Mouse (Mus musculus): Measurements from ENCODE around the gene Casp9. TPM values are rescaled to one million over a fixed set of nuclear protein-coding genes. Genes with fewer than 3 reads are reported as not detected.
"Not testable (repeated sequence)": the region's sequence is repeated elsewhere in the genome, so short reads cannot be mapped to it uniquely, and the experiment has no call there.

Gene Casp9
- polyA plus RNA-seq, 1 experiment = 7.1 TPM

DNA sequence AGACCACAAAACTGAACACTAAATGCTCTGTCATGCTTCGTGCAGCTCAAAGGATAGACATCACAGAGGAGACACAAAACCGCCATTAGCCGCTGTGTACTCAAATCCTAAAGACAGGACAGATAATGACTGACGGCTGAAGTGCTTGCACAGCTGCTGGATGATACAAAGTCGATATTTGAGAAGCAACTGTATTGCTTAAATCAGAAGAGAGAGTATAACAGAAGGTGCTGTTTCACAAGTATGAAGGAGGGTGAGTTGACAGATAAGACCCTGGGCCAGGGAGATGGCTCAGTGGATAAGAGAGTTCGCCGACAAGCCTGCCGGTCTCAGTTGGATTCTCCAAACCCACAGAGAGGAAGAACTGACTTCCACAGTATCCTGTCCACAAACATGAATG is 21.6 kb upstream of the Casp9 start:
- no peak for TF ChIP-seq FLI1 (IDR thresholded peaks at IDR 0.05; ENCODE audit: low read length)
- TF ChIP-seq GATA1 (IDR thresholded peaks at IDR 0.05; ENCODE audit: borderline replicate concordance, low read length) = no peak
- no peak overlapping the region for H3K4me3 ChIP-seq (replicated peaks)
- no peaks in the 10 kb centered on the region for H3K9me3 ChIP-seq
- peaks cover 96% of the 10 kb centered on the region for H3K36me3 ChIP-seq (replicated peaks; ENCODE audit: low read length)
- H3K4me1 ChIP-seq = peaks cover 40% of the 10 kb centered on the region
- H3K27me3 ChIP-seq (replicated peaks) = no peaks in the 10 kb centered on the region

DNA sequence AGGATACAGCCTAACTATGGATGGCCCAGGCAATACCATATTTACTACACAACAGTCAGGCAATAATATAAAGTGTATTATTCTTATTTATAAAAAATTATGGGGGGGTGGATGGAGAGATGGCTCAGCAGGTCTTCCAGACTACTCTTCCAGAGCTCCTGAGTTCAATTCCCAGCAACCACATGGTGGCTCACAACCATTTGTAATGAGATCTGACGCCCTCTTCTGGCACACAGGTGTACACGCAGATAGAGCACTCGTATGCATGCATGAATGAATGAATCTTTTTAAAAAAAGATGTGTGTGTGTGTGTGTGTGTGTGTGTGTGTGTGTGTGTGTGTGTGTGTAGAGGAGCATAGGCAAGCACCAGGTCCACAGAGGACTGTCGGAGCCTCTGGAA is 20.4 kb upstream of the Casp9 start:
- H3K27me3 ChIP-seq (replicated peaks); H3K9me3 ChIP-seq; H3K4me3 ChIP-seq (replicated peaks): not testable (repeated sequence)
- Histone ChIP-seq H3K36me3 (replicated peaks; ENCODE audit: low read length) (peaks cover 93% of the 10 kb centered on the region), H3K4me1 (peaks cover 32% of the 10 kb centered on the region)

DNA sequence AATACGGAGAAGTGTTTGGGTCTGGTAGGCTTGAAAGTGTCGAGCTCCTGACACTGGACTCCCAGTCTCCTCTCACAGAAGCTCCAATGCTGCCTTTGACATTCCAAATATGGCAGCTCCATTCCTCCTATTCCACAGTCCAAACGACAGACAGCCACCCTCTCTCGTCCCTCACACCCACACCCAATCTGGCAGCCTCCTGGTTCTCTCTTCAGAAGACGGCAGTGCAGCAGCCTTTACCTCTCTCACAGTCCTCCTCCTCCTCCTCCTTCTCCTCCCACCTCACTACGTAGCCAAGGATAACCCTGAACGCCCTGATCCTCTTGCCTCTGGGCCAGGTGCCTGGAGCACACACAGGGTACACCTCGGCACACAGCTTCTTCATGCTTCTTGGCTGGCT is 13.6 kb upstream of the Casp9 start:
- no peak overlapping the region for H3K4me3 ChIP-seq (replicated peaks)
- TF ChIP-seq FLI1 (IDR thresholded peaks at IDR 0.05; ENCODE audit: low read length) (no peak), GATA1 (IDR thresholded peaks at IDR 0.05; ENCODE audit: borderline replicate concordance, low read length) (no peak)

GRCm38 (mm10) chr4:141781201-141781985 is 12.0 kb upstream of the Casp9 start:
- Histone ChIP-seq H3K36me3 (replicated peaks; ENCODE audit: low read length) (peaks cover 97% of the 10 kb centered on the region), H3K27me3 (replicated peaks) (no peaks in the 10 kb centered on the region), H3K9me3 (no peaks in the 10 kb centered on the region), H3K4me1 (peaks cover 19% of the 10 kb centered on the region), H3K4me3 (replicated peaks) (no peak overlapping the region)
- TF ChIP-seq GATA1 (IDR thresholded peaks at IDR 0.05; ENCODE audit: borderline replicate concordance, low read length) (no peak), FLI1 (IDR thresholded peaks at IDR 0.05; ENCODE audit: low read length) (no peak)

More for the DNA sequence above, 13.6 kb upstream of the Casp9 start:
- no peaks in the 10 kb centered on the region for H3K27me3 ChIP-seq (replicated peaks)
- H3K36me3 ChIP-seq (replicated peaks; ENCODE audit: low read length) = peaks cover 97% of the 10 kb centered on the region
- H3K4me1 ChIP-seq = peaks cover 16% of the 10 kb centered on the region
- H3K9me3 ChIP-seq = no peaks in the 10 kb centered on the region

GRCm38 (mm10) chr4:141784835-141785234 is 8.6 kb upstream of the Casp9 start:
- no peaks in the 10 kb centered on the region for H3K27me3 ChIP-seq (replicated peaks)
- H3K4me3 ChIP-seq (replicated peaks) = no peak overlapping the region
- peaks cover 18% of the 10 kb centered on the region for H3K4me1 ChIP-seq
- H3K9me3 ChIP-seq = no peaks in the 10 kb centered on the region
- H3K36me3 ChIP-seq (replicated peaks; ENCODE audit: low read length) = peaks cover 91% of the 10 kb centered on the region
- no peak for TF ChIP-seq GATA1 (IDR thresholded peaks at IDR 0.05; ENCODE audit: borderline replicate concordance, low read length)
- no peak for TF ChIP-seq FLI1 (IDR thresholded peaks at IDR 0.05; ENCODE audit: low read length)

GRCm38 (mm10) chr4:141786141-141786540 is 7.3 kb upstream of the Casp9 start:
- Histone ChIP-seq H3K9me3 (no peaks in the 10 kb centered on the region), H3K36me3 (replicated peaks; ENCODE audit: low read length) (peaks cover 78% of the 10 kb centered on the region), H3K4me1 (peaks cover 23% of the 10 kb centered on the region), H3K27me3 (replicated peaks) (no peaks in the 10 kb centered on the region), H3K4me3 (replicated peaks) (no peak overlapping the region)
- no peak for TF ChIP-seq FLI1 (IDR thresholded peaks at IDR 0.05; ENCODE audit: low read length)
- no peak for TF ChIP-seq GATA1 (IDR thresholded peaks at IDR 0.05; ENCODE audit: borderline replicate concordance, low read length)

GRCm38 (mm10) chr4:141787046-141787445 is 6.4 kb upstream of the Casp9 start:
- peaks cover 69% of the 10 kb centered on the region for H3K36me3 ChIP-seq (replicated peaks; ENCODE audit: low read length)

DNA sequence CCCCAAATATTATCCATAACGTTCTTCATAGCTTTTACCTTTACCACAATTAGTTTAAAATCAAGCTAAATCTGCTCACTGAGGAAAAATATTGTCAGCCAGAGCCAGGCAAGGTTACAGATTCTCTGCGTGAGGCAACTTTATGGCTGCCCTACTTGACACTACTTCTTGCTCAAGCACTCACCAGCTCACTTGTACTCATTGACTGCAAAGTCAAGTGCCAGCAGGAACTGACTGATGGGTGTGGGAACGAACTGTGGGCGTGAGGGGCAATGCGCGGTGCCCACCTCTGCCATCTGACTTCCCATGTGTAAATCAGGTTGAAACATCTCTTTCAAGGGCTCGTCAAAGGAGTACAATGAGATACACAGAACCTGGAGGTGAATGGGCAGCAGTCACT is 6.0 kb upstream of the Casp9 start:
- Histone ChIP-seq H3K4me3 (replicated peaks) (no peak overlapping the region), H3K36me3 (replicated peaks; ENCODE audit: low read length) (peaks cover 64% of the 10 kb centered on the region), H3K9me3 (no peaks in the 10 kb centered on the region), H3K4me1 (peaks cover 32% of the 10 kb centered on the region), H3K27me3 (replicated peaks) (no peaks in the 10 kb centered on the region)
- TF ChIP-seq FLI1 (IDR thresholded peaks at IDR 0.05; ENCODE audit: low read length) (no peak), GATA1 (IDR thresholded peaks at IDR 0.05; ENCODE audit: borderline replicate concordance, low read length) (no peak)

More at GRCm38 (mm10) chr4:141787046-141787445, 6.4 kb upstream of the Casp9 start:
- no peak overlapping the region for H3K4me3 ChIP-seq (replicated peaks)
- no peaks in the 10 kb centered on the region for H3K9me3 ChIP-seq
- H3K4me1 ChIP-seq = peaks cover 28% of the 10 kb centered on the region
- no peak for TF ChIP-seq GATA1 (IDR thresholded peaks at IDR 0.05; ENCODE audit: borderline replicate concordance, low read length)
- no peaks in the 10 kb centered on the region for H3K27me3 ChIP-seq (replicated peaks)

DNA sequence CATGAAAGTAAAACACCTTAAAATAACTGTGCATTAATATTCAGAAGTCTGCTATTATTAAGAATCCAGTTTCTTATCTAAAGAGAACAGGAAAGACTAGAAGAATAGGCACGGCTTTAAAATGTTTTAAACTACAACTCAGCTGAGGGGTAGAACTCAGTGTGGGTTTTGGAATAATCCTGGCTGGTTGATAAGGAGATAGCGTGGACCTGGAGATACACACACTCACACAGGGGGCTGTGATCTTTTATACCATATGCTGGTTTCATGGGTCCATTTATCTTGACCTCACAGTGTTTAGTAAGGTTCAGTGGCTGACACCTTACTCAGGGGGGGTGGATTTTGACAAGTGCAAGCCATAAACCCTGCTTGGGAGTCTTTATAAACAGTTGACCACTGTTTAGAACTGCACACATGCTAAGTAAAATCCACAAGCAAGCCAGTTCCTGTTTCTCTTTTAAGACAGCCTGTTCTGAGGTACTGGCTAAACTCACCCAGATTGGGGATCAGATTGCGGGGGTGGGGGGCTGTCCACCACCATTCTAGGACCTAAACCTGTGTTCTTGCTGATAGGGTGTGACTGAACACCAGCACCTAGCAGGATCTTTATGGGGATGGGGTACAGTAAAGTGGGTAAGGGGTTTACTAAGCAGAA is 3.7 kb upstream of the Casp9 start:
- Histone ChIP-seq H3K4me3 (replicated peaks) (peak overlapping the region; percentile 93), H3K27me3 (replicated peaks) (no peaks in the 10 kb centered on the region), H3K36me3 (replicated peaks; ENCODE audit: low read length) (peaks cover 42% of the 10 kb centered on the region), H3K9me3 (no peaks in the 10 kb centered on the region), H3K4me1 (peaks cover 43% of the 10 kb centered on the region)
- TF ChIP-seq FLI1 (IDR thresholded peaks at IDR 0.05; ENCODE audit: low read length) = no peak
- no peak for TF ChIP-seq GATA1 (IDR thresholded peaks at IDR 0.05; ENCODE audit: borderline replicate concordance, low read length)

DNA sequence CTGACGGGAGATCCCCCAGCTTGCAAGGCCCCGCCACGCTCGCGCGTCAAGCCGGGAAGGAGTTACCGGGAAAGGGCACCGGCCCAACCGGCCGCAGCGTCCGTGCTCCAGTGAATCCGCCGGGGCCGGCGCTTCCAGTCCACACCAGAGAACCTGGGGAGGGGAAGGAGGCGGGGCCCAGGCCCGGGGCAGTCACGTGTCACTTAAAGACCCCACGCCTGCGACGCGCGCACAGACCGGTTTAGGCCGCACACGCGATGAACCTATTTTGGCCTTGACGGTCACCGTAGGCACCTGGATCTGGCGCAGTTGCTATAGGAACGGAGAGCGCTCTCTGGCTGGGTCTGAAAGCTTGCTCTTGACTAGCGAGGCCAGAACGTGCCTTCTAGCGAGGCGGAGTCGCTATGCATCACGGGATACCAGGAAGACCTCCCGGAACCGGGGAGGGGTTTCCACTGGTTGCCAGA is 2.9 kb upstream of the Casp9 start, which contains the start of gene Dnajc16:
TSS of gene Dnajc16 (minus strand) at position 408 of the 467 bp plus-strand sequence.
- Histone ChIP-seq H3K9me3 (no peaks in the 10 kb centered on the region), H3K4me1 (peaks cover 52% of the 10 kb centered on the region)
- TF ChIP-seq FLI1 (IDR thresholded peaks at IDR 0.05; ENCODE audit: low read length) (no peak), GATA1 (IDR thresholded peaks at IDR 0.05; ENCODE audit: borderline replicate concordance, low read length) (no peak)

More for the DNA sequence above, 2.9 kb upstream of the Casp9 start, which contains the start of gene Dnajc16:
- no peaks in the 10 kb centered on the region for H3K27me3 ChIP-seq (replicated peaks)
- H3K36me3 ChIP-seq (replicated peaks; ENCODE audit: low read length) = peaks cover 38% of the 10 kb centered on the region
- peak within 1 kb of the TSS; percentile 93 for H3K4me3 ChIP-seq (replicated peaks)
